In genomic region chr9:45766195-45766594, GRCm38 (mm10) we compare ENCODE assay signal across 15 mouse cellular contexts.
"Had no signal": no experiment of that assay in that cellular context is flagged by ENCODE, and none has a peak within 500 bp of the region (broad histone marks: within the 10 kb centered on the region; RNA-seq: fewer than 3 reads in every experiment).

No protein-coding gene starts in this region.

- H3K9ac ChIP-seq: kidney, embryonic 15.5 days; limb, embryonic 15.5 days; liver, embryonic 14.5 days; neural tube, embryonic 15.5 days had no signal

- H3K4me1 ChIP-seq: neural tube, embryonic 15.5 days had no signal

- ATAC-seq: lung, postnatal 0 days had no signal

- H3K4me2 ChIP-seq: kidney, embryonic 15.5 days; limb, embryonic 15.5 days; neural tube, embryonic 15.5 days had no signal

- H3K4me3 ChIP-seq: kidney, embryonic 15.5 days; layer of hippocampus, adult 2 months; limb, embryonic 15.5 days; myocyte; neural tube, embryonic 15.5 days had no signal

- H3K9me3 ChIP-seq: kidney, embryonic 15.5 days; limb, embryonic 15.5 days; neural tube, embryonic 15.5 days had no signal

- H3K27ac ChIP-seq: kidney, embryonic 15.5 days; layer of hippocampus, adult 2 months; limb, embryonic 15.5 days; liver, embryonic 14.5 days; neural tube, embryonic 15.5 days had no signal

- H3K27me3 ChIP-seq: kidney, embryonic 15.5 days; limb, embryonic 15.5 days; neural tube, embryonic 15.5 days had no signal

- DNase-seq: lung, adult 2 months; lung, postnatal 36 days; midbrain, embryonic 14.5 days; right cerebral cortex, adult 18-20 months; right cerebral cortex, postnatal 4 days; spleen, adult 18-20 months; thymus, adult 18-20 months; thymus, postnatal 14 days had no signal
